Mouse (Mus musculus): ENCODE data around the gene Snhg11. TPM values are rescaled to one million over a fixed set of nuclear protein-coding genes. Genes with fewer than 3 reads are reported as not detected.

Gene Snhg11
- polyA plus RNA-seq, 1 experiment from 2014 or later = 1,236 TPM

DNA sequence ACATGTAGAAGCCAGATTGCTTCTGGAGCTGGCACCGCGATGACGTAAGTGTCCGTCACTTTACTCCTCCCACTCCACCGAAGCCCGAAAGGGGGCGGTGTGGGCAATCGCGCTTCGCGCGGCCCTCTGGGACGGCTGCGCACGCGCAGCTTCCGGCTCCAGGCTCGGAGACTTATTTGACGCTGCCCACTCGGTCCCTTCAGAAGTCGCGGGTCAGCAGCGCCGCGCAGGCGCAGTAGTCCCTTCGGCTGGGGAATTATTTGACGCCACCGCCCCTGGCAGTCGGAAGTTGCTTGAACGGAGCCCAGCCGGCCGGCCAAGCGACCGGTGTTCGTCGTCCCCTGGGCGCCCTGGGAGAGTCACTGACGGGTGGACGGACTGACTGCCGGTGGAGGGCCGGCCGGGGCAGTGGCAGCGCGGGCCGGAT, 34.2 kb downstream of the Snhg11 start, which contains the start of gene Ralgapb:
Ralgapb (plus strand) TSS at position 254 of the 427 bp plus-strand sequence.
- ATAC-seq (ENCODE audit: low FRiP score) = peak; percentile 87
- H3K4me3 ChIP-seq (replicated peaks) = peak within 1 kb of the TSS; percentile 92
- H3K9me3 ChIP-seq (replicated peaks) = no peaks in the 10 kb centered on the region
- H3K9ac ChIP-seq (replicated peaks) = peak within 1 kb of the TSS; percentile 91
- H3K27me3 ChIP-seq (replicated peaks) = no peaks in the 10 kb centered on the region
- WGBS = under 1% methylated on average over 45 of the region's 46 CpGs
- H3K36me3 ChIP-seq = no peaks in the 10 kb centered on the region
- peaks cover 28% of the 10 kb centered on the region for H3K4me1 ChIP-seq
- peak within 1 kb of the TSS; percentile 91 for H3K27ac ChIP-seq (replicated peaks)
- peak within 1 kb of the TSS; percentile 91 for H3K4me2 ChIP-seq

DNA sequence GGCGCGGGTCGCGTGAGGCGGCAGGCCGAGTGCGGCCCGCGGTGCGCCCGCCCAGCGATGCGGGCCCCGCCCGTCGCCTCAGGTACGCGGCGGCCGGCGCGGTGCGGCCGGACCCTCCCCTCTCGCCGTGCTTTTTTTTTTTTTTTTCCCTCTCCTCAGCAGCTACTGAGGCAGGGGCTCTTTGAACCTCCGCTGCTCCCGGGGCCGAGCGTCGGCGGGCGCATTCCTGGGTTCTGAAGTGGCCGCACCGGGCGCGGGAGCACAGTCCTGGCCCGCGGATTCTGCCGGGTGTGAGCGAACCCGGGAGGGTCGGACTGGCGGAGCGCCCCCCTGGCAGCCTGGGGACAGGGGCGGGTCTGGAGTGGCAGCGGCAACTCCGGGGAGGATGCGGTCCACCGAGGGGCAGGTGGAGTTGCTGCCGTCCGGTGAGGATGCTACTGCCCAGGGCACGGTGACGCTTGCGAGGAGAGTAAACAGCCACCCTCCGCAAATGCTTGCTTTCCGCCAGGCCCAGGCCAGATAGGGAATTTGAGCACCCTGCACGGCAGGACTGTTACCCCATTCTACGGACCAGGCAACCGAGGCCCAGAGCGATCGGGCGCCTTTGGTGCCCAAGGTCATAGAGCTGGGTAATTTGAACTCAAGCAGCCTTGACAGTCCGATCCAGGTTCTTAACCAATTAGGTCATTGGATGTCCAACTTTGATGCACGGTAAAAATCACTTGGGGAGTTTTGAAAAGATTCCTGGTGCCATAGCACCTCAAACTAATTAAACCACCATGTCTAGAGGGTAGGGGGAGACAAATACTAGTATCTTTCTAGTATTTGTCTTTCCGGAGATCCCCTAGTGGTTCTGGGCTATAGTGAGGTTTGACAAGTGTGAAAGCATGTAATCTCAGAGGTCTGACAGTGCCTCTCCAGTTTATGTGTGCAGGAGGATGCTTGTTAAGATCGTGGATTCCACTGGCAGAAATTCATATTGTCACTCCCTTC, 34.9 kb downstream of the Snhg11 start:
- H3K4me2 ChIP-seq = peak overlapping the region; percentile 91
- 2% methylated on average over 43 of the region's 67 CpGs for WGBS
- H3K4me1 ChIP-seq = peaks cover 28% of the 10 kb centered on the region

DNA sequence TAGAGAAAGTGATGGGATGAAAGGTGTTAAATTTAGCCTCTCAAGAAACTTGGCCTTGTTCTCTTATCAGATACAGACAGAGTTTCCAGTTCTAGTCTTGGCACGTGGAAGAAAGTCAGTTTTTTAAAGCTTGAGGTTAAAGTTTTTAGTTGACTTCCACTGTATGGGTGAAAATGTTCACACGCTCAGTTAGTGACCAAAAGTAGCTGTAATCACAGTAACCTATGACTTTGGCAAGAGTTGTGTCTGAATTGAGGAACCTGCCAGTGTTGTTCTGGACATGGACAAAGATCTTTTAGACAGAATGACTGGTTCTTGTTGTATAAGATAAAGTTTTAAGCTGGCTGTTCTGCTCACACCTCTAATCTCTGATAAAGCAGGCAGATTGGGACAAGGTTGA, 37.8 kb downstream of the Snhg11 start:
- 85% methylated on average over 2 of the region's 2 CpGs for WGBS
- no peaks in the 10 kb centered on the region for H3K9me3 ChIP-seq (replicated peaks)
- no peak for ATAC-seq (ENCODE audit: low FRiP score)

More for the DNA sequence above, 34.9 kb downstream of the Snhg11 start:
- H3K4me3 ChIP-seq (replicated peaks) = peak overlapping the region; percentile 92
- H3K27me3 ChIP-seq (replicated peaks) = no peaks in the 10 kb centered on the region
- peak; percentile 43 for ATAC-seq (ENCODE audit: low FRiP score)
- peak overlapping the region; percentile 91 for H3K27ac ChIP-seq (replicated peaks)
- no peaks in the 10 kb centered on the region for H3K36me3 ChIP-seq
- H3K9me3 ChIP-seq (replicated peaks) = no peaks in the 10 kb centered on the region
- H3K9ac ChIP-seq (replicated peaks) = peak overlapping the region; percentile 91

DNA sequence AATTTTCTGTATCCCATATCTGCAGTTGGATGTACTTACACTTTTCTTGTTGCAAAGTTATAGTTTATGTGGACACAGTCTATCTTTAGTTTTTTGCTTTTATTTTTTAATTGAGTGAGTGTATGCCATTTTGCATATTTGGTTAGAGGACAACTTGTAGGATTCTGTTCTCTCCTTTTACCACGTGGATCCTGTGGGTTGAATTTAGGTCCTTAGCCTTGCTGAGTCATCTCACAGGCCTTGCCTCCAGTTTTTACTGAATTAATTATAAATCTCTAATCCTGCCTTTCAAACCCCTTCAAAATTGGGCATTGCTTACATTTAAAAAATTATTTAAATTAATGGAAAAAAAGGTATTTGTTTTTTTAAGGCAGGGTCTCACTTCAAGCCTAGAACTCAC, 40.4 kb downstream of the Snhg11 start:
- 84% methylated on average over 1 of the region's 1 CpGs for WGBS
- H3K9me3 ChIP-seq (replicated peaks) = no peaks in the 10 kb centered on the region
- H3K9ac ChIP-seq (replicated peaks) = no peak overlapping the region
- H3K4me1 ChIP-seq = peaks cover 16% of the 10 kb centered on the region
- H3K27ac ChIP-seq (replicated peaks) = no peak overlapping the region
- no peaks in the 10 kb centered on the region for H3K27me3 ChIP-seq (replicated peaks)
- H3K36me3 ChIP-seq = no peaks in the 10 kb centered on the region
- no peak for ATAC-seq (ENCODE audit: low FRiP score)
- H3K4me2 ChIP-seq = no peak overlapping the region
- H3K4me3 ChIP-seq (replicated peaks) = no peak overlapping the region

More for the DNA sequence above, 37.8 kb downstream of the Snhg11 start:
- Histone ChIP-seq H3K36me3 (no peaks in the 10 kb centered on the region), H3K4me3 (replicated peaks) (no peak overlapping the region), H3K27me3 (replicated peaks) (no peaks in the 10 kb centered on the region), H3K4me1 (peaks cover 28% of the 10 kb centered on the region), H3K9ac (replicated peaks) (no peak overlapping the region), H3K27ac (replicated peaks) (no peak overlapping the region), H3K4me2 (no peak overlapping the region)

DNA sequence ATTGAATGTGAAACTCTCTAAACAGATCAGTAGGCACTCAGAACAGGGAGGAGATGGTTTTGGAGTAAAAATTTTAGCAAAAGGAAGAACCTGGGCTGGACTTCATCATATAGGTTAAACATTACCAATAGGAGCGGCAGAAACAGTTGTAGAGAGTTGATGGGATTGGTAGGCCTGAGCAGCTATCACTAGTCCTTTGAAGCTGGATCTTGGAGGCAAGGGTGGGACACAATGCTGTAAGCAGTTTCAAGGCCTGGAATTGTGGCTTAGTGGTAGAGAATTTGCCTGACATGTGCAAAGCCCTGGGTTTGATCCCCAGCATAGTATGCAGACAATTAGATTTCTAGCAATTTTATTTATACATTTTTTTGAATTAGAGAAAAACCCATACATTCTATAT, 43.2 kb downstream of the Snhg11 start:
- 85% methylated on average over 1 of the region's 1 CpGs for WGBS
- Histone ChIP-seq H3K9ac (replicated peaks) (no peak overlapping the region), H3K4me1 (no peaks in the 10 kb centered on the region), H3K27me3 (replicated peaks) (no peaks in the 10 kb centered on the region), H3K9me3 (replicated peaks) (no peaks in the 10 kb centered on the region), H3K27ac (replicated peaks) (no peak overlapping the region), H3K36me3 (peaks cover 11% of the 10 kb centered on the region), H3K4me3 (replicated peaks) (no peak overlapping the region), H3K4me2 (no peak overlapping the region)
- no peak for ATAC-seq (ENCODE audit: low FRiP score)

Other genes starting within 250 kb of the Snhg11 start
- 7.8 and 13.9 TPM in 2 replicates for gene Tgm2, start 229.2 kb upstream of the Snhg11 start, polyA plus RNA-seq (2015; fragmentation: Nextera tagmentation; extraction: Ambion mirVana)
- gene D630003M21Rik, start 146.4 kb upstream of the Snhg11 start, polyA plus RNA-seq (2015; fragmentation: Nextera tagmentation; extraction: Ambion mirVana) = 2.4 and 2.5 TPM in 2 replicates
- gene Bpi, start 117.5 kb upstream of the Snhg11 start, polyA plus RNA-seq (2015; fragmentation: Nextera tagmentation; extraction: Ambion mirVana) = not detected in 2 replicates
- 2.3 and 3.4 TPM in 2 replicates for gene Lbp, start 69.1 kb upstream of the Snhg11 start, polyA plus RNA-seq (2015; fragmentation: Nextera tagmentation; extraction: Ambion mirVana)
- gene Ralgapb, start 34.2 kb downstream of the Snhg11 start, polyA plus RNA-seq (2015; fragmentation: Nextera tagmentation; extraction: Ambion mirVana) = 20.9 and 24.5 TPM in 2 replicates
- not detected in 2 replicates for gene Adig, start 127.0 kb downstream of the Snhg11 start, polyA plus RNA-seq (2015; fragmentation: Nextera tagmentation; extraction: Ambion mirVana)
- gene Arhgap40, start 137.2 kb downstream of the Snhg11 start, polyA plus RNA-seq (2015; fragmentation: Nextera tagmentation; extraction: Ambion mirVana) = 0.75 and 1.2 TPM in 2 replicates
- 9.7 and 11.1 TPM in 2 replicates for gene Slc32a1, start 235.1 kb downstream of the Snhg11 start, polyA plus RNA-seq (2015; fragmentation: Nextera tagmentation; extraction: Ambion mirVana)
- gene Actr5, start 249.2 kb downstream of the Snhg11 start, polyA plus RNA-seq (2015; fragmentation: Nextera tagmentation; extraction: Ambion mirVana) = 11.4 TPM in 2 replicates